Mouse (Mus musculus): ENCODE measurements around the gene Irx3. TPM values are rescaled to one million over a fixed set of nuclear protein-coding genes. Genes with fewer than 3 reads are reported as not detected.

The Irx3 gene
- total RNA-seq, 2 experiments from 2014 or later: not detected

DNA sequence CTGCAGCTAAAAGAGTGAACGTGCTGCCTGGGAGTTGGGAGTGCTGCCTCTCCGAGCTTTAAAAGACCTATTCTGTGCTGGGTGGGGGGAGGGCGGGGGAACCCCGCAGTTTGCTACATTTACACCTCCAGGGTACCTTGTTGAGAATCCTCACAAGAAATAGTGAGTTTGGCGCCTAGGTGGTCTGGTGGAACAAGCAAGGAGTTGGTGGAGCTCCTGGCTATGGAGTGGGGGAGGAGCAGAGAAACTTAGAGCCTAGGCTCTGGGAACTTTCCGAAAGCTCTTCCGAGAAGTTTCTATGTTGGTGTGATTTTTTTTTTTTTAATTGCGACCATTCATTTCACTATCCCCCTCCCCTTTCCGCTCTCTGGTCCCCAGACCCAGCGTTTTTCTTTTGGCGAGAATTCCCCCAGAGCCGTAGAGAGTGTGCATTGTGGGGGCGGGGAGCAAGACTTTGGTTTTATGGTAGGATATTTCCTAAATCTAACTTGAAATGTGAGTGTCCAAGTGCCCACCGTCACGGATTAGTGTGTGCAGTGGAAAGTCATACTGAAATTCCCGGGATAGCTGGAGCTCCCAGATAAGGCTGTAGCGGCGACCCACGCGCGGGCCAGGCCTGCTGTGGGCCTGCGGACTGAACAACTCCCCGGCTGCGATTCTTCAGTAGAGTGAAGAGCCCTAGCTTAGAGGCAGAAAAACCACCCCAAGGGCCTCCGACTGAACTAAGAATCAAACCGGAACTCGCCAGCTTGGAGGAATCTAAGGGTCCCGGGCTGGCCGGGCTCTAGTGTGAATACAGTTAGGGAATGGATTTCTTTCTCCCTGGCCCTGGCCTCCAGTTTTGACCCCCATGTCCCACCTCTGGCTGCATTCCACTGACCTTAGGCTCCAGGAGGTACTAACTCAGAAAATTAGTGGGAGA lies 795 bp upstream of the Irx3 start:
- ATAC-seq (replicated peaks; ENCODE audit: low FRiP score, poor library complexity, severe bottlenecking): no peak

DNA sequence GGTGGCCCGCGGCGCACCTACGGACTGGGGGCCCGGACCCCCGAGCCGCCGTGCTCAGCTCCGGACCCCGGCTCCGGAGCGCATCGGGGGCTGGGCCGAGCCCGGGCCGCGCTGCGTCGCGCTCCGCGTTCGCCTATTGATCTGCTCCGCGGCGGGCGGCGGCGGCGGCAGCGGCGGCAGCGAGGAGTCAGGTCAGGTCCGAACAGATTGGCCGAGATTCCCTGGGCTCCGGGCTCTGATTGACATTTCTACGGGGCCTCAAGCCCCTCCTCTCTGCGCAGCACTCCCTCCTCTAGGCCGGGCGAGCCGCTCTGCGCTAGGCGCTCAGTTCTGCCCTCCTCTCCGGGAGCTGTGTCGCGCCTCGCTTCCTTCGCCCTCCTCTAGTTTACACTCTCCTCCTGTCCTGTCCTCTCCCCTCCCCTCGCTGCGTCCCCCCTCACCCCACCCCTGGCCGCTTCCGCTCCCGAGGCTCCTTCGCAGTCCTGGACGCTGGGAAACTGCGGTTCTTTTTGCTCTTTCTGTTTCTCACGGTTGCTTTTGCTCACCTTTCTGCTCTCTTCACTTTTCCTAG lies 541 bp downstream of the Irx3 start:
- ATAC-seq (replicated peaks; ENCODE audit: low FRiP score, poor library complexity, severe bottlenecking): no peak

DNA sequence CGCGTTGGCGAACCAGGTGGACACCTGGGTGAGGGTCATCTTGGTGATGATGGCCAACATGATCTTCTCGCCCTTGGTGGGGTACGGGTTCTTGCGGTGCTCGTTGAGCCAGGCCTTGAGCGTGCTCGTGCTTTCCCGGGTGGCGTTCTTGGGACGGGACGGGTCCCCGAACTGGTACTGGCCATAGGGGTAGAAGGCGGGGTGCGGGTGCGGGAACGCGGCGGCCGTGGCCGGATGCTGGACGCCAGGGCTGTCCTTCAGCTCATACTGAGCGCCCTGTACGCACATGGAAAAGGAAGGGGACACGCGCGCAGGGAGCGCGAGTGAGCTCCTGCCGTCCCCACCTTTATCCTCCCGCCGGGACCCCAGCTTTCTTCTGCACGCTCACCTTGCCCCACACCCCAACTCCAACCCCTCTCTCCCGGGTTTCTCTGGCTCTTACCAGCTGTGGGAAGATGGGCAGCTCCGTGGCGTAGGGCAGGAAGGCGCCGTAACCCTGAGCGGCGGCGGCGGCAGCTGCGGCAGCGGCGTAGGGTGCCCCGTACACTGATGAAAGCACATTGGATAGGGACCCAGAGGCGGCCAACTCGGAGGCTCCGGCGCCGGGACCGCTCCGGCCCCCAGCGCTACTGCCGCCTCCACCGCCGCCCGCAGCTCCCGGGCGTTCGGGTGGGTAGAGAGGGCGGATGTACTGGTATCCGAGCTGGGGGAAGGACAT lies 1.2 kb downstream of the Irx3 start:
- ATAC-seq (replicated peaks; ENCODE audit: low FRiP score, poor library complexity, severe bottlenecking): no peak

DNA sequence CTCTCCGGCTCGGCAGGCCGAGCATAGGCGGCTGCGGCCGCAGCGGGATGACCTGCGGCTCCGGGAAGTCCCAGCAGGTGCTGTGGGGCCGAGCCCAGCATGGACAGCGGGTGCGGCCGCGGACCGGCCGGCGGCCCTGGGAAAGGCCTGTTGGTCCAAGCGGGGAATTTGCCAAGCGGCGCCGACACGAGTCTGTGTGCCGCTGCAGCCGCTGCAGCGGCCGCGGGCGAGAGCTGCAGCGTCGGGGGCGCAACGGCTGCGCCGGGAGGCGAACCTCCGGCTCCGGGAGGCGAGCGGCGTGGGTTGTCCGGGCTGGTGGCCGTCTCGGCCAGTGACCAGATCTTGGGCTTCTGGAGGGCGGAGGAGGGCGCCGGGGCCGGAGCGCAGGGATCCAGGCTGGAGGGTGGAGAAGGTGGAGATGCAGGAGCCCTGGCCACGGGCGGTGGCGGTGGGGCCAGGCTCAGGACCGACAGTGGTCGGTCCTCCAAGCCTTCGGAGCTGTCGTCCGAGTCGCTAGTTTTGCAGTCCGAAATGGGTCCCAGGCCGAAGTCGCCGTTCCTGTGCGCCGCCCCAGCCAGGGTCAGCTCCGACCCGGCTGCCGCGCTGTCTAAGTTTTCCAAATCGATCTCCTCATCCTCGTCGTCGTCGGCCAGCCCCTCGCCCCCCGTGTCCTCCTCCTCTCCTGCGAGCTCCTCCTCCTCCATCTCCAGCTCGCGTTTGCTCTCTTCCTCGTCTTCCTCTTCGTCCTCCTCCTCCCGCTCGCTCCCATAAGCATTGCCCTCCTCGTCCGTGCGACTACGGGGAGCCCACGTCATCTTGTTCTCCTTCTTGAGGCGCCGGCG lies 2.0 kb downstream of the Irx3 start:
- ATAC-seq (replicated peaks; ENCODE audit: low FRiP score, poor library complexity, severe bottlenecking): no peak

DNA sequence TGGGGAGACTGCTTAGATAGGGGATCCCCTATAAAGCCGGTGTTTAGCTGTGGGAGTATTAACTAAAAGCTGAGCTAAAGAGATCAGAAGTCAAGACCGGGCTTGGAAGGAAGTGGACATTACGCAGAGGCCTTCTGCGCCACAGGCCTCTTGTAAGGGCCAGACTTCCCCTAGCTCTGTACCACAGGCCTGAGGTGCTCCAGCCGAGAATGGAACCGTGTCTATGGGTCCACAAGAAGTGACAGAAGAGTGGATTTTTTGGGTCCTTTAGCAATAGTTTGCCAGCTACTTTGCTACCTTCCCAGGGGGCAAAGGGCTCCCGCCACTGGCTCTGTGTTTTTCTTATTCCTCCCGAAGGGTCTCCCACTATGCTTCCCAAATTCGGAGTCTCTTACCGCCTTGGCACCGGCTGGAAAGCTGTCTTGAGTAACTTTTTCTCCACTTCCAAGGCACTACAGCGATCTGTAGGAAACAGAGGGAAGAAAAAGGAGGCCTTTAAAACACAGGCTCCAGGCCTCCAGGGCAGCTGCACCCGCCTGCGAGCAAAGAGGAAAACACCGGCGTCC lies 2.8 kb downstream of the Irx3 start:
- ATAC-seq (replicated peaks; ENCODE audit: low FRiP score, poor library complexity, severe bottlenecking): no peak

DNA sequence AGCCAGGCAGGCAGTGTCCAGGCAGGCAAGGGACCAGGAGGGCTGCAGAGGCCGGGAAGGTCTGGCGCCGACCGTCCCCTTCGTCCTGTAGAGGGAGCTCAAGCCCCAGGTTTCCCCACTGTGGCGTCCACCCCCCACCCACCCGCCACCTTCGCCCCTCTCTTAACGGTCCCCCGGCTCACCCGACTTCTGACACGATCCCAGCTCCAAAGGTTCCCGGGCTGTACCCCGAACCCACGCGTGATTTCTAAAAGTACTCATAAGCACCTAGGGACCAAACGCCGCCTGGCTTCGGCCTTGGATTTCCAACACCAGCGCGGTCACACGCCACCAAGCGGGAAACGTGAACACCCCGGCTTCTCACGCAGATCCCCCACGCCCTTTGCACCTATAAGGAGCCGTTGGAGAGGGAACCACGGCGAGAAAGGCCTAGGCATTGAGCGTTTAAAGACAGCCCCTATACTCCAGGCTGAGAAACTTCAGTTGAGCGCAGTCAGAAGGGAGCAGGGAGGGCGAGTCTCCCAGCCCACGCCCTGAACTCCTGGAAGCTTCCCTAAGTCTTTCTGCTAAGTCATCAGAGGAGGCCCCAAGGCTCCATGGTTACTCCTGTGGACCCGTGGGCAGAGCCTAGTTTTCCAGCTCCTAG lies 4.1 kb downstream of the Irx3 start:
- no peak for ATAC-seq (replicated peaks; ENCODE audit: low FRiP score, poor library complexity, severe bottlenecking)

DNA sequence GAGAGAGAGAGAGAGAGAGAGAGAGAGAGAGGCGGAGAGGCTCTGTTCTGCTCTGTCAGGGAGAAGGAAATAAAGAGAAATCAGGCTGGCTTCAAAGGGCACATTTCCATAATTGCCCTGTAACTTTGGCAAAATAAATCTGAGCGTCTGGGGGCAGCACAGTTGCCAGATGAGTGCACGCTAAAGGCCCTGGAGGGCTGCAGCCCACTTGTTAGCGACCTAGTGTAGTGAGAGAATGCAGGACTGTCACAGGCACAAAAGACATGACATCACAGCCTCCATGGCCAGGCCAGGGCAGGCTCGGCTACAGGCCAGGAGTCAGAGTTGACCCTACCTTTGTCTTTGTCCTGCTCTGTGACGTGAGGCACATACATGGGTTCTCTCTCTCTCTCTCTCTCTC lies 8.0 kb downstream of the Irx3 start:
- no peak for ATAC-seq (replicated peaks; ENCODE audit: low FRiP score, poor library complexity, severe bottlenecking)

DNA sequence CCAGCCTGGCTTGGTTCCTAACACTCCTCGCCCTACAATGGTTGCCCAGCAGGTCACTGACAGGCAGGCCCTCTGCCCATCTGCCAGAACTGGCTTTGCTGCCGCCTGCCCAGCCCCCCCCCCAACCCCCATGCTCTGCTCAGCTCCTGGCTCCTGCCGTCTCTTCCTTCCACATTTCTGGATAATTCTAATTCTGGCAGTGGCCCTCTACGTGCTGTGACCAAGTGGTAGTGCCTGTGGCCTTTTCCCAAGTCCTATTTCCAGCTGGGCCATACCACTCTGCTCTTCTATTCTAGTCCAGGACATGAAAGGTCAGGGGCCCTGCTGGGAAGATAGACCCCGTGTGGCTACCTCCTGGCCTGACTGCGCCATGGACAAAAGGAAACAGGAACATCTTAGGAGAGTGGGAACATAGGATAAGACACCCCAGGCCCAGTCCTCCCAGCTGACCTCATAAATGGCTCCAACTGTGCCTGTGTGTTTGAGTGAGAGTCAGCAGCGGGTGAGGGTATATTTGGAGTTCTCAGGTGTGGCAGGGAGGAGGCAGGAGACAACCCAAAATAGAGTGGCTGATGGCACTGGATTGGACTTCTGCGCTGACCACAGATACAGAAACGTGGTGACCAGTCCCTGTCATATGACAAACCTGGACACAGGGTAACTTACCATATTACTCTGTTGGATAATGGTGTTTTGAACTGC lies 14.5 kb downstream of the Irx3 start:
- no peak for ATAC-seq (replicated peaks; ENCODE audit: low FRiP score, poor library complexity, severe bottlenecking)

DNA sequence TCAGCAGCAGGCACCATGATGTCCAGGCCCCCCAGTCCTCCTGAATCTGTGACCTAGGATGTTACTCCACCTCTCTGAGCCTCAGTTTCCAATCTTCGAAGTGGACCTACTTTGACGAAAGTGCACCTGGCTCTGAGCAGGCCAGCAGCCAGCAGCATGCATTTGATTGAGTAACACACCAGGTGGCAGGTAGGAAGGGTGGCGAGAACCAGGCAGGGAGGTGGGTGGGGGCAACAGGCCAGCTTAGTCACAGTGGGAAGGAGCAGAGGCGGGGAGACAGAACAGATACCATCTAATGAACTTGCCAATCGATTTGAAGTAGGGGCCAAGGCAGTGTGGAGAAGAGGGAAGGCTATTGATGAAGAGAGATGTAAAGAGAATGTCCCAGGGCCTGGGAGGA lies 18.9 kb downstream of the Irx3 start:
- no peak for ATAC-seq (replicated peaks; ENCODE audit: low FRiP score, poor library complexity, severe bottlenecking)

DNA sequence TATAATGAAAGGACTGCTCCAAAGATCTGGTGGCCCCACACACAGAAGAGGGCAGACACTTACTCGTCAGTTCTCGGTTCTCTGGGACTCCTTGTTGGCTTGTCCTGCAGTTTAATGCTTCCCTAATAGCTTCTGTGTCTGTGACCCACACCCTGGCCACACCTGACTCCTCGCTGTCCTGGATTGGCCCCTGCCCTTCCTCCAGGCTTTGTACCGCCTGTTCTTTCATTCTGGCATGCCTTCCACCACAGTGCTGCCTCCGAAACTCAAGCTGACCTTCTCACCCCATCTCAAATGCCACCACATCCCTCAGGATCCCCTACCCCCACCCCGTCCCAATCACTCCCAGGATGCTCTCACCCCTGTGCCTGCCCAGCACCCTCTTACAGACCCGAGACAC lies 19.7 kb downstream of the Irx3 start:
- no peak for ATAC-seq (replicated peaks; ENCODE audit: low FRiP score, poor library complexity, severe bottlenecking)

DNA sequence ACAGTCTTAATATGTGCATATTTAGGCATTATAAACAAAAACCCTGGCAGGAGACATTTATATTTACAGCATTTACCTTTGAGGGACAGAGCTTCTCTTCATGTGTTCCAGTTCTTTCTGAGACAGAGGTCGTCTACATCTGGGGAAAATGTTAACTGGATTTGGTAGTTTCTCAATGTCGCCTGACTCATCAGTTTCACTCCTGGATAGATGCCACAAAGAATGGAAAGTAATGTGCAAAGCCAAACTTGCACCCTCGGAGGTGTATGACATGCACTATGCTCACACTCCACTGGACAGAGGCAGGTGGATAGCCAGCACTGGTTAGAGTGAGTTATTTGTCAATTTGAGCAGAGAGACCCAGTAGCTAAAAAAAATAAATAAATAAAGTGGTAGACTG lies 21.2 kb downstream of the Irx3 start:
- ATAC-seq (replicated peaks; ENCODE audit: low FRiP score, poor library complexity, severe bottlenecking): no peak

DNA sequence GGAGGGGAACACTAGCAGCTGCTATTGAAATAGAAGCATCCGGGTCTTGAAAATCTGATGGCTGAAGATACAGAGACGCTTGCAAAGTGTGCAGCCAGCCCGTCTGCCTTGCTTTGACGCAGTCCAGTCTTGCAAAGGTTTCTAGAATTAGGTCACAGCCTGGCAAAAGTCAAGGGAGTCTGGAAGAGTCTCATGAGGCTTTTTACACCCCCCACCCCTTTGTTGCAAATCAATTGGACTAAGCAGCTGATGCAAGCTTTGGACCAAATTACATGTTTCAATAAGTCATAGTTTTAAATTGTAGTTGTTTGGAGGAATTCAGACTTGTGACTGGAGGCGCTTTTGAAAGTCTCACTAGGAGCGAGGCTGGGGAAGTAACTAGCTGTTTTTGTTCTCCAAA lies 33.0 kb downstream of the Irx3 start:
- no peak for ATAC-seq (replicated peaks; ENCODE audit: low FRiP score, poor library complexity, severe bottlenecking)

DNA sequence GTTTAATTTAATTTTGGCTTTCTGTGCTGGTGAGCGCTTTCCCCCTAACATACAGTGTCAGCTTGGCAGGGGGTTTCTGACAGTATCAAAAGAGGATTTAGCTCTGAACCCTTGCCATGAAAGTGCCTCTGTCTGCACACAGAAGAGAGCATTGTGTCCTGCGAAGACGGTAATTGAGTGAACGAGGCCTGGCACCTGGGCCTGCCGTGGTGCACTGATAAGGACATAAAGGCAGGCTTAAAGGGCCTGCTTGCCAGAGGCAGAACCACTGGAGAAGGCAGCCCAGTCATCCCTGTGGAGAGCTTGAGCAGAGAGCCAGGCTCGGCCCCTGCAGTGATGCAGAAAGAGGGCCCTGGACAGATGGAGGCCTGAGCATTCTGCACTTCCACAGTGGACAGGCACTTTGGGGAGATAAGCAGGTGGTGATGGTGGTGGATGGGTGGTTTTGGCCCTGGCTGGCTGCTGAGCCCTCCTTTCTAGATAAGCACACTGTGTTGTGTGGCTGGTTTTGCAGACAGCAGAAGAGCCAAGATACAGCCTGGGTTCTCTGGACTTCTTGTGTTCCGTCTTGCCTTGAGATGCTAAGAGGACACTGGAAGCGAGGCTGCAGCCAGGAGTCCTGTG lies 36.3 kb downstream of the Irx3 start:
- ATAC-seq (replicated peaks; ENCODE audit: low FRiP score, poor library complexity, severe bottlenecking): no peak

DNA sequence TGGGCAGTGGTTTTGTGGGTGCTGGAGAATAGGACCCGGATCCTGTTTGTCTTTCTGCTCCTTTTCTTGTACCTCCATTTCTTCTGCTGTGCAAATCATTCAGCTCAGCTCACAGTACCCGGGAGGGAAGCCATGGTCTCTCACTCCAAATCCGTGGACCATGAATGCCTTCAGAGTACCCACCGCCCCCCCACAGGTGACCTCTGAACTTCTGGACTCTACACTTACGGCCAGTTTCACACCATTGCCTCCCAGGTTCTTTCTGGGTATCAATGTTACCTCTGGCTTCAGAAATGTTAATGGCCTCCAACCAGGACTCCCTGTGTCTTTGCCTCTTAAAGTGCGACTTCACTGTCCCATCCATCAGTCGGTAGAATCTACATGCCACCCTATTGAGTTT lies 46.3 kb downstream of the Irx3 start:
- ATAC-seq (replicated peaks; ENCODE audit: low FRiP score, poor library complexity, severe bottlenecking): no peak

DNA sequence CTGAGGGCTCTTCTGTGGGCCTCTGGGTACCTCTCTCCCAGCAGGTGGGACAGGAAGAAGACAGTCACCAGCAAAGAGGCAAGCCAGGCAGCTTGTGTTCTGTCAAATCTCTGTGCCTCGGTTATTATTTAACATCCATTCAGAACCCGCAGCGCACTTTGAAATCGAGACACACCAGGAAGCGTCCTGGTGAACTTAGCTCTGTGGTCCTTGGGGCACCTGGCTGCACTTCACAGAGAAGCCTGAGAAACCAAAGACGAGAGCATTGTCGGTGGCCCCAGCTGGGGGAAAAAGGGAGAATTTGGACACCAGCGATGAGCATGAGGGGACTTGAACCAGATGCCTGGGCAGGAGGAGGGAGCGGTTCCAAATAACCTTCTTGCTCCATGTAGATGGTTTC lies 46.8 kb downstream of the Irx3 start:
- ATAC-seq (replicated peaks; ENCODE audit: low FRiP score, poor library complexity, severe bottlenecking): no peak

DNA sequence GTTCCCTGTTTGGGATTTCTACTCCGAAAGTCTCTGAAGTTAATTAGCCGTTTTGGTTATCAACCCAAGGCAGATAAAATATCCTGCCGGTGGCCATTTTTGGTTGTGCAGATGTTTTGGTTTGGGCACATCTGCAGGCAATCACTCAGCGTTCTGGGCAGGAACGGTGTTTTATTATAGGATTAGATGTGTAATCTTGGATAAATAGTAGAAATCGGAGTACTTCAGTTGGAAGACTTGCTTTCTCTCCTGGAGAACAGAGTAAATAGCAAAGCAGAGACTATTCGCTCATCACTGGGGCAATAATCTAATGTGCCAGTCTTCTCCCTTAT lies 51.1 kb downstream of the Irx3 start:
- no peak for ATAC-seq (replicated peaks; ENCODE audit: low FRiP score, poor library complexity, severe bottlenecking)

DNA sequence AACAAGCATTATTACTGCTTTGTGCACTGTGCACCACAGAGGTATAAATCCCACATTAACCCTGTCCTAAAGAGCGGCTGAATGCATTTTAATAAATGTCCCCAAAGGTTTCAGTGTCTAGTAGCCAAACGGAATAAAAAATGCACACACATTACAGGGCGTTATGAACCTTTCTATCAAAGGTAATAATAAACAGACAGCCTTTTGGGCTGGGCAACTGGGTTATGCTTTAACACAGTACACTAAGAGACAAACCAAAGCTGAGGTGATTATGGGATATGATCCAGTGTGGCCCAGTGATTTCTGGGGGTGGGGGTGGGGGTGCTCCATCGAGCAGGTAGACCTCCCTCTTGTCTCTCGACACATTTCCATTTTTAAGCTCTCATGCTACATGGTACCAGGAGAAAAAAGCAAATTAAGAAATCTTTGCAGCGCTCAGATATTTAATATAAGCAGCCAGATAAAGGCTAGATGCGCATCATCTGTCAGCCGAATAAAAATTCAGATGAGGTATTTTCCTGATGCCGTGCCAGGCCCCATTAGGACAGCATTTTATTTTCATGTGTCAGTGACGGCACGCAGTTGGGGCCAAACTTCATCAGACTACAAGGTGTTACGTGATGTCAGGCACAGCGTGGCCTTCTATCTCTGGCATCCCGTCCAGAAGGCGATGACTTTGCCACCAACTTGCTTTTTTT lies 51.6 kb downstream of the Irx3 start:
- no peak for ATAC-seq (replicated peaks; ENCODE audit: low FRiP score, poor library complexity, severe bottlenecking)

DNA sequence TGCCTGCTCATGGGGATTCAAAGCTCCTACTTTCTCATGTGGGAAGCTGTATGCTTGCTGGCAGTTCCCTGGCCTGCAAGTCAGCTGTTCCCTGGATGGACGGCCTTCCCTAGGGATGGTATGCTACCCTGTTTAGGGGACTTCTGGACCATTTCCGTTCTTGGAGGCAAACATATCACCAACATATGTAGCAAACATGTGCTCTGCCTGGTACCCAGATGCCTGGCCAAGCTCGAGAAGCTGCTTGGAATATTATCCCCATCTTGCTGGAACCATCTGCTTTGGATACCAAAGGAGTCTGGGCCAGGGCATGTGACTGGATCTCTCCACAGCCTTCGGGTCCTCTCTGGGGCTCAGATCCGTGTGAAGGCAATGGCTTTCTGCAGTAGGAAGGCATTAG lies 52.5 kb downstream of the Irx3 start:
- no peak for ATAC-seq (replicated peaks; ENCODE audit: low FRiP score, poor library complexity, severe bottlenecking)
